Mouse (Mus musculus): ENCODE measurements around the gene Utp11.

DNA sequence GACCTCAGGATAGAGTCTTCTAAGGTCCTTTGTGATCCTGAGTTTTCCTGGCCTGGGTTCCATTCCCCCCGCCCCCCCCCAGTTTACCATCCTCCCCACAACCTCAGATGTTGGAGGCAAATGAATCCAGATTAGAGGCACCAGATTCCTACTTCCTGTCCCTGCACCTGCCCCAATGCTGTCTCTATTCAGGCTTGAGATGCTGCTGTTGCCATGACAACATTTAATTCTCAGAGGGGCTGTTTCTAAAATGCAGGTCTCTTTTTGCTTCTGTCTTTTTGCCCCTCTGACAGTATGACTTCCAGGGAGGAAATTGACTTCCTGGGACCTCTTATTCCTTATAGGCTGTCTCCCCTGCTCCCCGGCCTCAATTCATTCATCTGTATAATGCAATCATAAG, 43.6 kb upstream of the Utp11 start:
- TF ChIP-seq GATA1 (IDR thresholded peaks at IDR 0.05; ENCODE audit: borderline replicate concordance, low read length) = no peak
- no peak for TF ChIP-seq FLI1 (IDR thresholded peaks at IDR 0.05; ENCODE audit: low read length)
